Mouse (Mus musculus): Measurements from ENCODE around the gene Rasa4. TPM values are rescaled to one million over a fixed set of nuclear protein-coding genes. Genes with fewer than 3 reads are reported as not detected.

The Rasa4 gene
- polyA plus RNA-seq, 1 experiment, result 11.2 TPM

Other genes with a start within 250 kb of the Rasa4 start
- gene Hspb1, start 196.0 kb upstream of the Rasa4 start, polyA plus RNA-seq (2012; rRNA removed), result 195 and 199 TPM in 2 replicates
- gene Ywhag, start 149.3 kb upstream of the Rasa4 start, polyA plus RNA-seq (2012; rRNA removed), result 138 and 165 TPM in 2 replicates
- 12.2 and 15.4 TPM in 2 replicates for gene Ssc4d, start 109.4 kb upstream of the Rasa4 start, polyA plus RNA-seq (2012; rRNA removed)
- not detected in 2 replicates for gene Zp3, start 103.8 kb upstream of the Rasa4 start, polyA plus RNA-seq (2012; rRNA removed)
- 44.3 and 51.7 TPM in 2 replicates for gene Dtx2, start 89.1 kb upstream of the Rasa4 start, polyA plus RNA-seq (2012; rRNA removed)
- 29.6 and 32.1 TPM in 2 replicates for gene Upk3b, start 45.4 kb upstream of the Rasa4 start, polyA plus RNA-seq (2012; rRNA removed)
- gene Upk3bl, start 29.4 kb upstream of the Rasa4 start, polyA plus RNA-seq (2012; rRNA removed), result 0.99 and 1.1 TPM in 2 replicates
- gene Polr2j, start 32.7 kb downstream of the Rasa4 start, polyA plus RNA-seq (2012; rRNA removed), result 91.4 and 107 TPM in 2 replicates
- gene Lrwd1, start 52.2 kb downstream of the Rasa4 start, polyA plus RNA-seq (2012; rRNA removed), result 19.4 and 22.3 TPM in 2 replicates
- 10.8 and 11.2 TPM in 2 replicates for gene Alkbh4, start 52.2 kb downstream of the Rasa4 start, polyA plus RNA-seq (2012; rRNA removed)
- gene Orai2, start 86.8 kb downstream of the Rasa4 start, polyA plus RNA-seq (2012; rRNA removed), result 9.3 and 10.0 TPM in 2 replicates
- 11.9 and 12.9 TPM in 2 replicates for gene Prkrip1, start 115.0 kb downstream of the Rasa4 start, polyA plus RNA-seq (2012; rRNA removed)
- 28.1 and 31.8 TPM in 2 replicates for gene Sh2b2, start 162.6 kb downstream of the Rasa4 start, polyA plus RNA-seq (2012; rRNA removed)

All from gonadal fat pad, adult 2 months (tissue).